Mouse (Mus musculus) myocyte (in vitro differentiated cells): Measurements from ENCODE around the gene Stk35.

Experiments
- CEBPB ChIP-seq: IDR thresholded peaks from 2 replicates; pipeline ENCODE4 v1.6.1; 2011; ENCODE audit warnings: mild to moderate bottlenecking, moderate library complexity; ENCODE audit not compliant: poor library complexity, insufficient read depth, severe bottlenecking
- E2F4 ChIP-seq: IDR thresholded peaks from one replicate; pipeline ENCODE4 v1.6.1; 2011; ENCODE audit warnings: mild to moderate bottlenecking, control low read depth, moderate library complexity; ENCODE audit not compliant: insufficient read depth
- MAX ChIP-seq: IDR thresholded peaks from one replicate; pipeline ENCODE4 v1.6.1; 2011; ENCODE audit warnings: low read depth, mild to moderate bottlenecking, control low read depth
- MYOD1 ChIP-seq, 3 experiments: IDR thresholded peaks; one replicate each; pipeline ENCODE4 v1.6.1; 2011; ENCODE audit warnings: control low read depth in 2 of 3, low read depth in 2 of 3, mild to moderate bottlenecking in 2 of 3, moderate library complexity in 1 of 3; ENCODE audit not compliant: insufficient read length in 2 of 3, control insufficient read depth in 1 of 3
- MYOG ChIP-seq, 3 experiments: IDR thresholded peaks; one replicate each; pipeline ENCODE4 v1.6.1; 2011; ENCODE audit warnings: control low read depth in 2 of 3, low read depth in 2 of 3, mild to moderate bottlenecking in 2 of 3; ENCODE audit not compliant: insufficient read length in 2 of 3, control insufficient read depth in 1 of 3, insufficient read depth in 1 of 3
- POLR2A ChIP-seq: IDR thresholded peaks from one replicate; pipeline ENCODE4 v1.6.1; 2011; ENCODE audit warnings: low read depth, mild to moderate bottlenecking, control low read depth, moderate library complexity; ENCODE audit not compliant: insufficient read length
- POLR2AphosphoS2 ChIP-seq: IDR thresholded peaks from one replicate; pipeline ENCODE4 v1.6.1; 2011; ENCODE audit warnings: low read depth, control low read depth; ENCODE audit not compliant: insufficient read length
- TCF12 ChIP-seq: IDR thresholded peaks from one replicate; pipeline ENCODE4 v1.6.1; 2011; ENCODE audit warnings: mild to moderate bottlenecking, control low read depth; ENCODE audit not compliant: poor library complexity, insufficient read depth, severe bottlenecking
- TCF3 ChIP-seq: IDR thresholded peaks from one replicate; pipeline ENCODE4 v1.6.1; 2011; ENCODE audit warnings: low read depth, control low read depth; ENCODE audit not compliant: insufficient read length
- USF1 ChIP-seq: IDR thresholded peaks from one replicate; pipeline ENCODE4 v1.6.1; 2011; ENCODE audit warnings: low read depth, mild to moderate bottlenecking, control low read depth, moderate library complexity

DNA sequence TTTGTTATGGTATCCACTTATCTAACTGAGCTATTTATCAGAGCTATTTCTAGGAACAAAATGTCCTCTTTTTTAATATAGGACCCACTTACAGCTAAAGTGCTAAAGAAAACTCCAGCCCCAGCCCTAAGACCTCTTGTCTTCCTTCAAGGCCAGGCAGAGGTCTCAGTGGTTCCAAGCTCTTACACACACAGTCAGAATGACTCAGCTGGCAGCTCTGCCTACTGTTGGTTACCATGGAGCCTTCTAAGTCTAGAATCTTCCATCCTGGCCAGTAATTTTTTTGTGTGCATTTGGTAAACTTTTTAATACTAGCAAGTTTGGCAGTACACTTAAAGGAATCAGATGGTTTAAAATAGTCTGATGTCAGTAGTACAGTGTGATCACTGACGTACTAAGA, 19.6 kb downstream of the Stk35 start:
- no peak for TF ChIP-seq POLR2AphosphoS2
- no peak for TF ChIP-seq MYOD1 (IDR thresholded peaks at IDR 0.05; ENCODE audit: control insufficient read depth in 1 of 3, insufficient read length in 2 of 3, low read depth in 2 of 3)
- TF ChIP-seq USF1: no peak
- no peak for TF ChIP-seq POLR2A
- TF ChIP-seq TCF12: no peak
- TF ChIP-seq TCF3: no peak
- no peak for TF ChIP-seq E2F4
- TF ChIP-seq MAX: no peak
- TF ChIP-seq MYOG (IDR thresholded peaks at IDR 0.05; ENCODE audit: control insufficient read depth in 1 of 3, insufficient read depth in 1 of 3, insufficient read length in 2 of 3, low read depth in 2 of 3): no peak
- no peak for TF ChIP-seq CEBPB
